9 mouse cellular contexts compared by ENCODE assay signal in the genomic region with DNA sequence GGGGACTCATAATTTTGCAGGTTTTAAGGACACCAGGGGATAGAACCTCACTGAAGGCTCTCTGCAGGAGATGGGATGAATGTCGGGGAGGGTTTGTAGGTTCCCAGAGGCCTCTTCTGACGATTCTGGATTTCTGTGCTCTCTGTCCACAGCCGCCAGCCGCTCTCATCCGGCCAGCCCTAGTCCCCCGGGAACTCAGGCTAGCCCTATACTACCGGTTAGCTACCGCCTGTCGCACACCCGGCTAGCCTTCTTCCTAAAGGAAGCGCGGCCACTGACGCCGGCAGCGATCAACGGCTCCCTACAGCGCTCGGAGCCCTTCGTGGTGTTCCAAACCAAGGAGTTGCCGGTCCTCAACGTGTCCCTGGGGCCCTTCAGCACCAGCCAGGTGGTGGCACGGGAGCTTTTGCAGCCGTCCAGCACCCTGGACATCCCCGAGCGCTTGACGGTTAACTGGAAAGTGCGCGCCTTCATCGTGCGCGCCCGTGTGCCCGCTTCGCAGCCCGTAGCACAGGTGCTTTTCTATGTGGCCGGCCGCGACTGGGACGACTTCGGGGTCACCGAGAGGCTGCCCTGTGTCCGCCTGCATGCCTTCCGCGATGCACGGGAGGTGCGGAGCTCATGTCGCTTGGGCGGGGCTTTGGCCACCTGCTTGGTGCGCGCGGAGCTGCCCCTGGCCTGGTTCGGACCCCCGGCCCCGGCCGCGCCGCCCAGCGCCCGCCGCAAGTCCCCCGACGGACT. TPM values are rescaled to one million over a fixed set of nuclear protein-coding genes. Genes with fewer than 3 reads are reported as not detected.
A peak's percentile ranks its signal among the peaks of the same experiment; 100 is the strongest.
DNase-seq lines count a peak whose midpoint lies in the region; ATAC-seq and TF ChIP-seq lines count a peak whose summit lies in the region.
"Had no signal": no experiment of that assay in that cellular context is flagged by ENCODE, and none has a peak within 500 bp of the region (broad histone marks: within the 10 kb centered on the region; RNA-seq: fewer than 3 reads in every experiment).

No protein-coding gene starts in this region.

- no peak for TF ChIP-seq CTCF in lung, postnatal 0 days (IDR thresholded peaks at IDR 0.05)

- ATAC-seq in lung, postnatal 0 days = no peak
- ATAC-seq in forebrain, embryonic 15.5 days (replicated peaks) = peak; percentile 2; the same call in 1 of the 2 replicates
- ATAC-seq in limb, embryonic 14.5 days (ENCODE audit: low FRiP score, low read depth) = no peak
- ATAC-seq in stomach, embryonic 15.5 days (ENCODE audit: insufficient read depth, low FRiP score, low read depth) = no peak
- no peak for ATAC-seq in megakaryocyte progenitor cell, adult 5-6 weeks (replicated peaks; ENCODE audit: poor library complexity)

- no peak overlapping the region; the same call in 1 of the 2 replicates for H3K4me3 ChIP-seq in lung, postnatal 0 days (ENCODE audit: low read depth, low read length)
- peak overlapping the region; percentile 54 for H3K4me3 ChIP-seq in forebrain, embryonic 15.5 days
- H3K4me3 ChIP-seq in limb, embryonic 14.5 days (replicated peaks; ENCODE audit: low read length) = peak overlapping the region; percentile 31
- H3K4me3 ChIP-seq in stomach, embryonic 15.5 days (replicated peaks) = peak overlapping the region; percentile 32

- H3K4me2 ChIP-seq in lung, postnatal 0 days (replicated peaks; ENCODE audit: low read depth, low read length) = peak overlapping the region; percentile 19; the same call in 1 of the 2 replicates
- peak overlapping the region; percentile 84 for H3K4me2 ChIP-seq in forebrain, embryonic 15.5 days (replicated peaks)
- peak overlapping the region; percentile 53 for H3K4me2 ChIP-seq in limb, embryonic 14.5 days (replicated peaks; ENCODE audit: low read depth, low read length, severe bottlenecking)
- peak overlapping the region; percentile 57 for H3K4me2 ChIP-seq in stomach, embryonic 15.5 days

- H3K27me3 ChIP-seq in lung, postnatal 0 days (replicated peaks; ENCODE audit: insufficient read depth, low read length) = peaks cover 43% of the 10 kb centered on the region
- H3K27me3 ChIP-seq in forebrain, embryonic 15.5 days = peaks cover 44% of the 10 kb centered on the region
- H3K27me3 ChIP-seq in limb, embryonic 14.5 days (ENCODE audit: control insufficient read depth, insufficient read depth, low read length) = peaks cover 47% of the 10 kb centered on the region
- H3K27me3 ChIP-seq in stomach, embryonic 15.5 days (replicated peaks) = peaks cover 40% of the 10 kb centered on the region

- no peak for DNase-seq in lung, postnatal 0 days (ENCODE audit: low spot score)
- no peak for DNase-seq in lung, postnatal 14 days
- DNase-seq in limb, embryonic 14.5 days (ENCODE audit: low spot score) = no peak
- DNase-seq in adrenal gland, adult 8-10 months = no peak
- DNase-seq in layer of hippocampus, adult 8-10 months (ENCODE audit: low spot score in 2 of 2) = no peak
- DNase-seq: gastrocnemius, postnatal 25 days had no signal

- TF ChIP-seq EP300 in lung, postnatal 0 days (IDR thresholded peaks at IDR 0.05) = no peak

- H3K27ac ChIP-seq in lung, postnatal 0 days (ENCODE audit: low read length) = no peak overlapping the region
- no peak overlapping the region for H3K27ac ChIP-seq in forebrain, embryonic 15.5 days (replicated peaks)
- H3K27ac ChIP-seq in limb, embryonic 14.5 days (replicated peaks; ENCODE audit: low read depth, low read length) = no peak overlapping the region
- H3K27ac ChIP-seq in stomach, embryonic 15.5 days = no peak overlapping the region

- H3K9ac ChIP-seq in lung, postnatal 0 days (replicated peaks; ENCODE audit: low read depth) = no peak overlapping the region
- peak overlapping the region; percentile 43; the same call in 1 of the 2 replicates for H3K9ac ChIP-seq in forebrain, embryonic 15.5 days (replicated peaks)
- peak overlapping the region; percentile 16; the same call in 1 of the 2 replicates for H3K9ac ChIP-seq in limb, embryonic 14.5 days (ENCODE audit: low read depth, low read length, severe bottlenecking)
- H3K9ac ChIP-seq in stomach, embryonic 15.5 days = no peak overlapping the region

- WGBS in lung, postnatal 0 days = 2% methylated on average over 62 of the region's 62 CpGs
- WGBS in forebrain, embryonic 15.5 days = 2% methylated on average over 62 of the region's 62 CpGs
- WGBS in limb, embryonic 14.5 days = 4% methylated on average over 61 of the region's 62 CpGs
- 1% methylated on average over 62 of the region's 62 CpGs for whole genome bisulfite sequencing in stomach, embryonic 15.5 days

- H3K4me1 ChIP-seq in lung, postnatal 0 days (ENCODE audit: insufficient read depth, low read depth, low read length) = no peaks in the 10 kb centered on the region
- peaks cover 9% of the 10 kb centered on the region for H3K4me1 ChIP-seq in forebrain, embryonic 15.5 days
- no peaks in the 10 kb centered on the region; the same call in 1 of the 2 replicates for H3K4me1 ChIP-seq in limb, embryonic 14.5 days (ENCODE audit: control insufficient read depth, insufficient read depth, low read length)
- peaks cover 7% of the 10 kb centered on the region; the same call in 1 of the 2 replicates for H3K4me1 ChIP-seq in stomach, embryonic 15.5 days

- no peaks in the 10 kb centered on the region for H3K36me3 ChIP-seq in lung, postnatal 0 days (ENCODE audit: insufficient read depth, low read length)
- H3K36me3 ChIP-seq in forebrain, embryonic 15.5 days = no peaks in the 10 kb centered on the region
- no peaks in the 10 kb centered on the region for H3K36me3 ChIP-seq in limb, embryonic 14.5 days (ENCODE audit: control insufficient read depth, insufficient read depth, low read length)
- no peaks in the 10 kb centered on the region for H3K36me3 ChIP-seq in stomach, embryonic 15.5 days

- H3K9me3 ChIP-seq in lung, postnatal 0 days (ENCODE audit: low read length) = no peaks in the 10 kb centered on the region
- no peaks in the 10 kb centered on the region for H3K9me3 ChIP-seq in forebrain, embryonic 15.5 days
- H3K9me3 ChIP-seq in limb, embryonic 14.5 days (ENCODE audit: control insufficient read depth, low read length) = no peaks in the 10 kb centered on the region
- no peaks in the 10 kb centered on the region for H3K9me3 ChIP-seq in stomach, embryonic 15.5 days

- no peak for TF ChIP-seq POLR2A in limb, embryonic 14.5 days (IDR thresholded peaks at IDR 0.05; ENCODE audit: borderline replicate concordance, extremely low read depth, insufficient read depth, insufficient read length)

RNA-seq across cellular contexts. Expression of a gene that starts 45.6 kb away (rescaled TPM):
- polyA plus RNA-seq in lung, postnatal 0 days (2015; fragmentation: Nextera tagmentation; extraction: Ambion mirVana) = 0.04 TPM in 1 of 2 replicates, not detected in the other
- 0.69 and 1.0 TPM in 2 replicates for polyA plus RNA-seq in forebrain, embryonic 15.5 days (2015; fragmentation: Nextera tagmentation; extraction: Ambion mirVana)
- 3.5 and 3.7 TPM in 2 replicates for polyA plus RNA-seq in limb, embryonic 14.5 days (2012; rRNA removed)
- polyA plus RNA-seq in limb, embryonic 14.5 days (2014; fragmentation: Nextera tagmentation; extraction: Ambion mirVana) = 1.0 and 1.2 TPM in 2 replicates
- 0.59 and 0.65 TPM in 2 replicates for polyA plus RNA-seq in stomach, embryonic 15.5 days (2015; fragmentation: Nextera tagmentation; extraction: Ambion mirVana)
- 1 to 10 TPM in 3 of 4 experiments, under 1 TPM in 1; 0.87 to 3.0 (median 2.4) TPM for total RNA-seq in adrenal gland, adult 8-10 months (2022)
- total RNA-seq in megakaryocyte progenitor cell, adult 5-6 weeks (2015) = not detected in 2 replicates
- total RNA-seq in megakaryocyte progenitor cell, adult 5-6 weeks (2017) = not detected in 2 replicates
- total RNA-seq in layer of hippocampus, adult 8-10 months (2022) = 10 to 100 TPM in 2 of 4 experiments, 1 to 10 TPM in 2; 8.6 to 10.6 (median 9.8) TPM

Comparison
In these comparisons a context has a peak if more than half of its experiments do, and no peak if none do; other contexts are left out.
1. H3K4me2 ChIP-seq: peak in every context shown above with its lines; median percentile 84 in forebrain, embryonic 15.5 days; 57 in stomach, embryonic 15.5 days; 53 in limb, embryonic 14.5 days; 19 in lung, postnatal 0 days.
2. H3K9ac ChIP-seq: peak in forebrain, embryonic 15.5 days (single experiment) and limb, embryonic 14.5 days (single experiment); none in lung, postnatal 0 days (single experiment) and stomach, embryonic 15.5 days (single experiment).